Mouse (Mus musculus): ENCODE data around the gene Snx14.

DNA sequence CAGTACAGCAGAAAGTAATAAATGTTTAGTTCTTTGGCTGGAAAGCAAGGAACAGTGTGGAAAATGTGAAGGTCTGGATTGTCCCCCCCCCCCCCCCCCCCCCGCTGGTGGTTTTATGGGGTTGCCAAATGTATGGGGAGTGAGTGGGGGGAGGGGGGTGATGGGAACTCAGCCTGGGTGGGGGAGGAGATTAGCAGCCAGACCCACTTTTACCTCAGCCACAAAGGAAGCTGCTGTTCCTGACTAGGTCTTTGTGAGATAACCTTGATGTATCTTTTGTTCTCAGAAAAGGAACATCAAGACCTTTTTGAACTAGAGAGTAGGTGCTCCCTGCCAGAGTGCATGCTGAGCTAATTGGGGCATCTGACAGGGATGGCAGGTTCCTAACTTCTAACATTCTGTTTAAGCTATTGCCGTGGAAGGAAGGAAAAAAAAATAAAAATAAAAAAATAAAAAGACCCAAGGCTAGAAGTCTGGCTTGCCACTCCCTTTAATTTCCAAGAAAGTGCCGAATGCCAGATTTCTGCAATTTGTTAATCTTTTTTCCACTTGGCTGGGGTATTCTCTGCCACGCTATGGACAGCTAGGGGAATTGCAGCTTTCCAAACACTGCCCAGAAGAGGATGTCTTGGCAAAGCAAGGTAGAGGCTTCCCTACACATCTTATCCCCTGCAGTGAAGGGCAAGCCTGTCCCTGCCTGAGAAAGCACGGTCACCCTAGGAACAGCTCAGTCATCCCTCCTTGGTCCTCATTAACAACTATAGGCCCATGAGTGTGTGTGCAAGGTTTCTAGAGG lies 76.5 kb downstream of the Snx14 start:
- TF ChIP-seq EP300 (IDR thresholded peaks at IDR 0.05) (no peak), CTCF (IDR thresholded peaks at IDR 0.05) (peak; percentile 48)

Data from lung, postnatal 0 days (tissue).